Mouse (Mus musculus): Measurements from ENCODE around the gene Iqschfp. TPM values are rescaled to one million over a fixed set of nuclear protein-coding genes. Genes with fewer than 3 reads are reported as not detected.

Iqschfp gene
- total and polyA plus RNA-seq, 2 experiments from 2014 or later: not detected

GRCm38 (mm10) chr3:68513340-68514119 is 621.5 kb downstream of the Iqschfp start:
- Histone ChIP-seq H3K27me3 (ENCODE audit: control insufficient read depth, insufficient read depth, low read length) (no peaks in the 10 kb centered on the region), H3K4me2 (ENCODE audit: low read depth, low read length) (no peak overlapping the region), H3K9ac (replicated peaks; ENCODE audit: low read depth, low read length) (no peak overlapping the region), H3K27ac (ENCODE audit: low read depth) (no peak overlapping the region), H3K4me1 (ENCODE audit: control insufficient read depth, insufficient read depth) (peaks cover 31% of the 10 kb centered on the region), H3K4me3 (ENCODE audit: low read depth, low read length) (no peak overlapping the region), H3K36me3 (replicated peaks; ENCODE audit: control insufficient read depth, insufficient read depth, low read length) (no peaks in the 10 kb centered on the region), H3K9me3 (replicated peaks; ENCODE audit: control insufficient read depth, low read length) (no peaks in the 10 kb centered on the region)
- DNase-seq (ENCODE audit: low spot score): no peak
- no peak for TF ChIP-seq EP300 (IDR thresholded peaks at IDR 0.05; ENCODE audit: low read depth)
- TF ChIP-seq CTCF (IDR thresholded peaks at IDR 0.05; ENCODE audit: low read depth): no peak
- 55% methylated on average over 7 of the region's 7 CpGs for WGBS
- no peak for ATAC-seq (ENCODE audit: insufficient read depth, low read depth)

GRCm38 (mm10) chr3:68514120-68514497 is 622.1 kb downstream of the Iqschfp start:
- Histone ChIP-seq H3K9me3 (replicated peaks; ENCODE audit: control insufficient read depth, low read length) (no peaks in the 10 kb centered on the region), H3K9ac (replicated peaks; ENCODE audit: low read depth, low read length) (no peak overlapping the region), H3K36me3 (replicated peaks; ENCODE audit: control insufficient read depth, insufficient read depth, low read length) (no peaks in the 10 kb centered on the region), H3K27me3 (ENCODE audit: control insufficient read depth, insufficient read depth, low read length) (no peaks in the 10 kb centered on the region), H3K4me3 (ENCODE audit: low read depth, low read length) (no peak overlapping the region), H3K4me1 (ENCODE audit: control insufficient read depth, insufficient read depth) (peaks cover 27% of the 10 kb centered on the region), H3K4me2 (ENCODE audit: low read depth, low read length) (no peak overlapping the region), H3K27ac (ENCODE audit: low read depth) (no peak overlapping the region)
- TF ChIP-seq EP300 (IDR thresholded peaks at IDR 0.05; ENCODE audit: low read depth) (no peak), CTCF (IDR thresholded peaks at IDR 0.05; ENCODE audit: low read depth) (no peak)
- WGBS: 87% methylated on average over 3 of the region's 3 CpGs
- ATAC-seq (ENCODE audit: insufficient read depth, low read depth) (no peak), DNase-seq (ENCODE audit: low spot score) (no peak)

- H3K9me3 ChIP-seq (replicated peaks; ENCODE audit: control insufficient read depth, low read length): no peaks in the 10 kb centered on the region
- no peaks in the 10 kb centered on the region for H3K27me3 ChIP-seq (ENCODE audit: control insufficient read depth, insufficient read depth, low read length)
- no peak for ATAC-seq (ENCODE audit: insufficient read depth, low read depth)
- no peak overlapping the region for H3K9ac ChIP-seq (replicated peaks; ENCODE audit: low read depth, low read length)
- H3K27ac ChIP-seq (ENCODE audit: low read depth): no peak overlapping the region
- H3K4me1 ChIP-seq (ENCODE audit: control insufficient read depth, insufficient read depth): peaks cover 23% of the 10 kb centered on the region
- H3K4me3 ChIP-seq (ENCODE audit: low read depth, low read length): no peak overlapping the region
- H3K4me2 ChIP-seq (ENCODE audit: low read depth, low read length): no peak overlapping the region
- no peak for TF ChIP-seq CTCF (IDR thresholded peaks at IDR 0.05; ENCODE audit: low read depth)
- TF ChIP-seq EP300 (IDR thresholded peaks at IDR 0.05; ENCODE audit: low read depth): no peak
- no peaks in the 10 kb centered on the region for H3K36me3 ChIP-seq (replicated peaks; ENCODE audit: control insufficient read depth, insufficient read depth, low read length)
- no peak for DNase-seq (ENCODE audit: low spot score)
- 79% methylated on average over 3 of the region's 3 CpGs for WGBS
Measured at GRCm38 (mm10) chr3:68514717-68515116, 622.7 kb downstream of the Iqschfp start.

- ATAC-seq (ENCODE audit: insufficient read depth, low read depth) (peak; percentile 27), DNase-seq (ENCODE audit: low spot score) (no peak)
- 76% methylated on average over 12 of the region's 12 CpGs for WGBS
- no peak for TF ChIP-seq CTCF (IDR thresholded peaks at IDR 0.05; ENCODE audit: low read depth)
- no peak for TF ChIP-seq EP300 (IDR thresholded peaks at IDR 0.05; ENCODE audit: low read depth)
- Histone ChIP-seq H3K4me3 (ENCODE audit: low read depth, low read length) (no peak overlapping the region), H3K27me3 (ENCODE audit: control insufficient read depth, insufficient read depth, low read length) (no peaks in the 10 kb centered on the region), H3K9ac (replicated peaks; ENCODE audit: low read depth, low read length) (no peak overlapping the region), H3K9me3 (replicated peaks; ENCODE audit: control insufficient read depth, low read length) (no peaks in the 10 kb centered on the region), H3K4me2 (ENCODE audit: low read depth, low read length) (no peak overlapping the region), H3K4me1 (ENCODE audit: control insufficient read depth, insufficient read depth) (peaks cover 15% of the 10 kb centered on the region), H3K27ac (ENCODE audit: low read depth) (peak overlapping the region; percentile 35; the same call in 1 of the 2 replicates), H3K36me3 (replicated peaks; ENCODE audit: control insufficient read depth, insufficient read depth, low read length) (no peaks in the 10 kb centered on the region)
Measured at GRCm38 (mm10) chr3:68516393-68517081, 624.5 kb downstream of the Iqschfp start.

- ATAC-seq (ENCODE audit: insufficient read depth, low read depth): no peak
- no peak for DNase-seq (ENCODE audit: low spot score)
- H3K9me3 ChIP-seq (replicated peaks; ENCODE audit: control insufficient read depth, low read length): no peaks in the 10 kb centered on the region
- TF ChIP-seq EP300 (IDR thresholded peaks at IDR 0.05; ENCODE audit: low read depth): no peak
- no peak for TF ChIP-seq CTCF (IDR thresholded peaks at IDR 0.05; ENCODE audit: low read depth)
- peaks cover 15% of the 10 kb centered on the region for H3K4me1 ChIP-seq (ENCODE audit: control insufficient read depth, insufficient read depth)
- no peaks in the 10 kb centered on the region for H3K27me3 ChIP-seq (ENCODE audit: control insufficient read depth, insufficient read depth, low read length)
- no peak overlapping the region for H3K4me2 ChIP-seq (ENCODE audit: low read depth, low read length)
- WGBS: 30% methylated on average over 7 of the region's 7 CpGs
- no peak overlapping the region for H3K4me3 ChIP-seq (ENCODE audit: low read depth, low read length)
- no peak overlapping the region for H3K27ac ChIP-seq (ENCODE audit: low read depth)
- H3K9ac ChIP-seq (replicated peaks; ENCODE audit: low read depth, low read length): no peak overlapping the region
- no peaks in the 10 kb centered on the region for H3K36me3 ChIP-seq (replicated peaks; ENCODE audit: control insufficient read depth, insufficient read depth, low read length)
Measured at GRCm38 (mm10) chr3:68517236-68517635, 625.2 kb downstream of the Iqschfp start.
